Mouse (Mus musculus) spleen, adult 10 weeks (tissue): Measurements from ENCODE around the gene Adamts20. TPM values are rescaled to one million over a fixed set of nuclear protein-coding genes. Genes with fewer than 3 reads are reported as not detected.

Source experiments
- polyA plus RNA-seq: library from polyadenylated mRNA; stranded (reverse); fragments of 350-450 nt; fragmentation: Illumina TruSeq; extraction: RNeasy Lipid Tissue Mini Kit (QIAGEN cat#74804); gene quantifications from one replicate; pipeline ENCODE4 v1.2.3, GENCODE M21; 2015; ENCODE audit warnings: low replicate concordance; ENCODE audit not compliant: insufficient read depth

Gene Adamts20
- polyA plus RNA-seq, result 0.81 TPM

GRCm38 (mm10) chr15:94465318-94465717, at the start of gene Adamts20:
Adamts20 (minus strand) TSS chr15:94465418.

Other genes starting within 250 kb of the Adamts20 start
- gene Pus7l, start 78.1 kb upstream of the Adamts20 start, polyA plus RNA-seq, result 7.8 TPM
- gene Irak4, start 78.2 kb upstream of the Adamts20 start, polyA plus RNA-seq, result 26.3 TPM
- gene Twf1, start 124.5 kb upstream of the Adamts20 start, polyA plus RNA-seq, result 51.1 TPM
- 0.17 TPM for gene Tmem117, start 163.8 kb upstream of the Adamts20 start, polyA plus RNA-seq